Mouse (Mus musculus) intestine, embryonic 15.5 days (tissue): ENCODE data around the gene Tmem63a. TPM values are rescaled to one million over a fixed set of nuclear protein-coding genes. Genes with fewer than 3 reads are reported as not detected.

ENCODE experiments used
- ATAC-seq: fragments of 200-750 bp; cut with Nextera tagmentation; 2 replicates; pipeline ENCODE4 v1.8.0; 2017; ENCODE audit warnings: moderate TSS enrichment, moderate library complexity
- H3K27ac ChIP-seq: fragments of 300-500 bp; sonication (generic); 2 replicates; pipeline ENCODE4 v1.5.1; 2015; ENCODE audit warnings: mild to moderate bottlenecking, inconsistent platforms
- H3K27me3 ChIP-seq: fragments of 300-500 bp; sonication (generic); replicated peaks from 2 replicates; pipeline ENCODE4 v1.6.1; 2015; ENCODE audit warnings: inconsistent platforms
- H3K36me3 ChIP-seq: fragments of 300-500 bp; sonication (generic); 2 replicates; pipeline ENCODE4 v1.6.1; 2015; ENCODE audit warnings: inconsistent platforms
- H3K4me1 ChIP-seq: fragments of 300-500 bp; sonication (generic); replicated peaks from 2 replicates; pipeline ENCODE4 v1.6.1; 2015; ENCODE audit warnings: inconsistent platforms
- H3K4me2 ChIP-seq: fragments of 300-500 bp; sonication (generic); replicated peaks from 2 replicates; pipeline ENCODE4 v1.6.1; 2015; ENCODE audit warnings: mild to moderate bottlenecking, inconsistent platforms
- H3K4me3 ChIP-seq: fragments of 300-500 bp; sonication (generic); replicated peaks from 2 replicates; pipeline ENCODE4 v1.5.1; 2015; ENCODE audit warnings: inconsistent platforms
- H3K9ac ChIP-seq: fragments of 300-500 bp; sonication (generic); 2 replicates; pipeline ENCODE4 v1.6.1; 2015; ENCODE audit warnings: inconsistent platforms
- H3K9me3 ChIP-seq: fragments of 300-500 bp; sonication (generic); 2 replicates; pipeline ENCODE4 v1.6.1; 2016; ENCODE audit warnings: inconsistent platforms
- WGBS: fragments of 180-500 bp; shearing (Covaris S2); methylation state at CpG from one replicate; pipeline ENCODE4 v1.1.7; 2015; 5-methylcytosine and 5-hydroxymethylcytosine counted together
- polyA plus RNA-seq: library from polyadenylated mRNA; unstranded; fragments of >200 nt; fragmentation: Nextera tagmentation; extraction: Ambion mirVana; gene quantifications from 2 replicates; pipeline ENCODE4 v1.2.1, GENCODE M21; 2015

Gene Tmem63a
- polyA plus RNA-seq, 1 experiment from 2014 or later = 15.8 TPM

DNA sequence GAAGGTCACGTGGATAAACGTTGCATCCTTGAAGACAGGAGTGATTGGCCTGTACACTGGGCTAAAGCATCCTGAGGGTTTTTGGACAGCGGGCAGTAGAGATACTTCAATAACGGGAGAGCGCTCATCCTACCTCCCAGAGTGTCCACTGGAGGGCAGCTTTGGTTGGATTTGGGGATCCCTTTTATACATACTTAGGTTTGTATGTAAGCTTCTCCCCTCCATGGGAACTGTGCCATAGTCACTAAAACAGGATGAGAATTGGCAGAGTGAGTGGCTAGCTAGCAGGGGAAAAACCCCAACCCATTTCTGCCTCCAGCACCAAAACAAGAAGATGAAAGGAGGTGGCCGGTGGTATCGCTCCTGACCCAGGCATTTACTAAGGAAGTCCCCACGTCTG lies 31.0 kb upstream of the Tmem63a start:
- Histone ChIP-seq H3K36me3 (peaks cover 14% of the 10 kb centered on the region; the same call in 1 of the 2 replicates), H3K4me3 (no peak overlapping the region), H3K27ac (no peak overlapping the region), H3K4me2 (peak overlapping the region; percentile 35; the same call in 1 of the 2 replicates), H3K27me3 (no peaks in the 10 kb centered on the region), H3K9ac (no peak overlapping the region), H3K9me3 (no peaks in the 10 kb centered on the region), H3K4me1 (0 out of 2 replicates have a peak, but pooled peaks cover 4% of the 10 kb centered on the region)
- ATAC-seq = no peak; the same call in 1 of the 2 replicates
- 58% methylated on average over 8 of the region's 8 CpGs for WGBS

DNA sequence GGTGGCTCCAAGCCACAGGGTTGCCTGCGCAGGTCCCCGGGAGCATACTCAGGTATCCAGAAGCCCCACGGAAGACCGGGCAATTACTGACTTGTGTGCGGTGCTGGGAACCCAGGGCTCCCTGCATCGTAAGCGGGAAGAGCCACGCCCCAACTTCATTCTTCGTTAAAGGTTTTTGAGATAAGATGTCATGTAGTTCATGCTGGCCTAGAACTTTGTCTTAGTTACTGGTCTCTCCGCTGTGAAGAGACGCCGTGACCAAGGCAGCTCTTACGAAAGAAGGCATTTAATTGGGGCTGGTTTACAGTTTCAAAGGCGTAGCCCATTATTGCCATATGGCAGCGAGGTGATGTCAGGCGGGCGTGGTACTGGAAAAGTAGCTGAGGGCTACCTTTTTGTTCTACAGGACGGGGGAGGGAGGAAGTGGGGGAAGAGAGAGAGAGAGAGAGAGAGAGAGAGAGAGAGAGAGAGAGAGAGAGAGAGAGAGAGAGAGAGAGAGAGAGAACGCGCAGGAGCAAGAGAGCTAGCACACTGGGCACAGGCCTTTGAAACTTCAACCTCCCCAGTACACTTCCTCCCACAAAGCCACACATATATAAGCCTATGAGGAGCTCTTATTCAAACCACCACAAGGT lies 30.4 kb upstream of the Tmem63a start:
- Histone ChIP-seq H3K4me1 (0 out of 2 replicates have a peak, but pooled peaks cover 4% of the 10 kb centered on the region), H3K9ac (no peak overlapping the region), H3K27ac (no peak overlapping the region), H3K4me3 (no peak overlapping the region), H3K9me3 (no peaks in the 10 kb centered on the region), H3K36me3 (peaks cover 8% of the 10 kb centered on the region; the same call in 1 of the 2 replicates), H3K27me3 (no peaks in the 10 kb centered on the region), H3K4me2 (peak overlapping the region; percentile 35; the same call in 1 of the 2 replicates)
- 46% methylated on average over 20 of the region's 20 CpGs for WGBS
- peak; percentile 76 for ATAC-seq

GRCm38 (mm10) chr1:180912792-180913191 lies 29.4 kb upstream of the Tmem63a start:
- Histone ChIP-seq H3K9ac (no peak overlapping the region), H3K4me3 (no peak overlapping the region), H3K36me3 (no peaks in the 10 kb centered on the region), H3K27me3 (no peaks in the 10 kb centered on the region), H3K4me1 (0 out of 2 replicates have a peak, but pooled peaks cover 4% of the 10 kb centered on the region), H3K9me3 (no peaks in the 10 kb centered on the region), H3K4me2 (no peak overlapping the region), H3K27ac (no peak overlapping the region)
- no peak for ATAC-seq
- WGBS = 89% methylated on average over 5 of the region's 5 CpGs

DNA sequence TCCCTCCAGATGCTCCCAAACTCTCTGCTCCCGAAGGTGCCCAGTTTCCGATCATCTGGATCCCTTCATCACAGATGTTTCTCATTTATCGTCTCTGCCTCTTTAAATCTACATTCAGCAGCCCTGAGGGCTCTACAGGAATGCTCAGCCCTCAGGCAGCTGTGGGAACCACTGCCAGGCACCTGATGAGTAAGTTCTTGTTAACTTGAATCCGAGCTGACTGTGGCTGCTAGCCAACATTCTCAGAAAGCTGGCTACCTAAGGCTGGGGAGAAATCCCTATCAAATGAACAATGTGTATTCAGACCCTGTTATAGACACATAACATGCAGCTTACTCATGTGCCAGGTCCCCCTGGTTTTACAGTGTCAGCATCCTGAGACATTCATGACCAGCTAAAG lies 28.3 kb upstream of the Tmem63a start:
- Histone ChIP-seq H3K36me3 (no peaks in the 10 kb centered on the region), H3K4me1 (0 out of 2 replicates have a peak, but pooled peaks cover 4% of the 10 kb centered on the region), H3K9ac (no peak overlapping the region), H3K4me3 (no peak overlapping the region), H3K4me2 (no peak overlapping the region), H3K27me3 (no peaks in the 10 kb centered on the region), H3K27ac (no peak overlapping the region), H3K9me3 (no peaks in the 10 kb centered on the region)
- no peak for ATAC-seq
- 51% methylated on average over 4 of the region's 4 CpGs for WGBS

DNA sequence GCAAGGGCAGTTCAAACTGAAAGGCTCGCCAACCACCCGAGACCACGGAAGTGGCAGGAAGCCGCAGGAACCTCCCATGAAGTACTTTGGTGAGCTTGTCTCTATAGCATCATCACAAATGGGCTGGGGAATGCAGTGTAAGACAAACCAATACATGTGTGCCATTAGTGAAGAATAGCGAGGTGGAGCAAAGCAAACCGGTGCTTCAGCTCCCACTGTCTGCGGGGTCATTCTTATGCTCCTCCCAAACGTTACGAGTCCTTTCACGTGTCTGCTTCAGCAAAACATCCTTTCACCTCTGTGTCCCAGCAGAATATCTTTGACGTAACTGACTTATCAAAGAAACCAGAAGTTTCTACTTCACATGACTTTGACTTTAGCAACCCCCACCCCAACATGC lies 25.7 kb upstream of the Tmem63a start:
- H3K27me3 ChIP-seq = no peaks in the 10 kb centered on the region
- ATAC-seq = no peak
- no peak overlapping the region for H3K27ac ChIP-seq
- H3K4me3 ChIP-seq = no peak overlapping the region
- H3K36me3 ChIP-seq = no peaks in the 10 kb centered on the region
- H3K4me1 ChIP-seq = no peaks in the 10 kb centered on the region
- WGBS = 88% methylated on average over 11 of the region's 11 CpGs
- H3K9me3 ChIP-seq = no peaks in the 10 kb centered on the region
- no peak overlapping the region for H3K9ac ChIP-seq
- H3K4me2 ChIP-seq = no peak overlapping the region

GRCm38 (mm10) chr1:180917053-180917452 lies 25.1 kb upstream of the Tmem63a start:
- no peak overlapping the region for H3K4me2 ChIP-seq
- no peak overlapping the region for H3K4me3 ChIP-seq
- WGBS = 12% methylated on average over 1 of the region's 1 CpGs
- H3K27me3 ChIP-seq = no peaks in the 10 kb centered on the region
- no peaks in the 10 kb centered on the region for H3K9me3 ChIP-seq
- ATAC-seq = no peak
- H3K36me3 ChIP-seq = no peaks in the 10 kb centered on the region
- H3K4me1 ChIP-seq = no peaks in the 10 kb centered on the region
- H3K27ac ChIP-seq = no peak overlapping the region
- no peak overlapping the region for H3K9ac ChIP-seq

GRCm38 (mm10) chr1:180919686-180920085 lies 22.5 kb upstream of the Tmem63a start:
- ATAC-seq = no peak
- no peaks in the 10 kb centered on the region for H3K4me1 ChIP-seq
- no peak overlapping the region for H3K4me3 ChIP-seq
- no peak overlapping the region for H3K4me2 ChIP-seq
- no peak overlapping the region for H3K9ac ChIP-seq
- H3K36me3 ChIP-seq = no peaks in the 10 kb centered on the region
- H3K27ac ChIP-seq = no peak overlapping the region
- WGBS = 38% methylated on average over 8 of the region's 8 CpGs
- H3K9me3 ChIP-seq = no peaks in the 10 kb centered on the region
- no peaks in the 10 kb centered on the region for H3K27me3 ChIP-seq

- H3K9me3 ChIP-seq = no peaks in the 10 kb centered on the region
- H3K4me2 ChIP-seq = no peak overlapping the region
- H3K27me3 ChIP-seq = no peaks in the 10 kb centered on the region
- H3K27ac ChIP-seq = no peak overlapping the region
- H3K4me1 ChIP-seq = no peaks in the 10 kb centered on the region
- 67% methylated on average over 6 of the region's 6 CpGs for WGBS
- H3K4me3 ChIP-seq = no peak overlapping the region
- no peak overlapping the region for H3K9ac ChIP-seq
- ATAC-seq = no peak
- H3K36me3 ChIP-seq = no peaks in the 10 kb centered on the region
Observed at GRCm38 (mm10) chr1:180922273-180923048, 19.7 kb upstream of the Tmem63a start.

GRCm38 (mm10) chr1:180924737-180925136 lies 17.4 kb upstream of the Tmem63a start:
- 50% methylated on average over 2 of the region's 2 CpGs for WGBS
- no peak for ATAC-seq

GRCm38 (mm10) chr1:180926286-180926685 lies 15.9 kb upstream of the Tmem63a start:
- 60% methylated on average over 4 of the region's 4 CpGs for WGBS

More at GRCm38 (mm10) chr1:180924737-180925136, 17.4 kb upstream of the Tmem63a start:
- Histone ChIP-seq H3K9me3 (no peaks in the 10 kb centered on the region), H3K27me3 (no peaks in the 10 kb centered on the region), H3K4me2 (no peak overlapping the region), H3K4me3 (no peak overlapping the region), H3K4me1 (no peaks in the 10 kb centered on the region), H3K9ac (no peak overlapping the region), H3K27ac (no peak overlapping the region), H3K36me3 (no peaks in the 10 kb centered on the region)

GRCm38 (mm10) chr1:180929599-180929998 lies 12.5 kb upstream of the Tmem63a start:
- H3K9me3 ChIP-seq = no peaks in the 10 kb centered on the region
- no peak overlapping the region for H3K9ac ChIP-seq
- no peak overlapping the region for H3K27ac ChIP-seq
- ATAC-seq = no peak
- H3K4me2 ChIP-seq = no peak overlapping the region
- WGBS = 29% methylated on average over 2 of the region's 2 CpGs
- peaks cover 11% of the 10 kb centered on the region for H3K27me3 ChIP-seq
- H3K4me3 ChIP-seq = no peak overlapping the region
- H3K36me3 ChIP-seq = no peaks in the 10 kb centered on the region
- no peaks in the 10 kb centered on the region for H3K4me1 ChIP-seq

More at GRCm38 (mm10) chr1:180926286-180926685, 15.9 kb upstream of the Tmem63a start:
- ATAC-seq = no peak
- Histone ChIP-seq H3K4me2 (no peak overlapping the region), H3K27me3 (no peaks in the 10 kb centered on the region), H3K36me3 (no peaks in the 10 kb centered on the region), H3K4me3 (no peak overlapping the region), H3K9ac (no peak overlapping the region), H3K4me1 (no peaks in the 10 kb centered on the region), H3K9me3 (no peaks in the 10 kb centered on the region), H3K27ac (no peak overlapping the region)

DNA sequence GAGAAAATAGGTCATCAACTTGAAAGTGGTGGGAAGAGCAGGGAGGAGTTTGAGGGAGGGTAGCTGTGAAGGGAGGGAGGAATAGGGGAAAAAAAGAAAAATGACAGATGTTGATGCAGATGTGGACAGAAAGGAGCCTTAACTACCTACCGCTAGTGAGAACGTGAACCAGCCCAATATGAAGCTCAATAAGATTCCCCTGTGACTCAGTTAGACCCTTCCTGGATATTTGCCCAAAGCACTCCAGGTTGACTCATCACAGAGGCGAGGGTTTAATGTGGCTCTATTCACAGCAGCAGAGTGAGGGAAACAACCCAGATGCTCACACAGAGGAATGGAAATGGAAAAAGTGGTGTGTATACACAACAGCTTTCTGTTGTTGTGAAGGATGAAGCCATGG lies 11.0 kb upstream of the Tmem63a start:
- Histone ChIP-seq H3K27ac (no peak overlapping the region), H3K36me3 (no peaks in the 10 kb centered on the region), H3K9ac (no peak overlapping the region), H3K4me3 (no peak overlapping the region), H3K27me3 (peaks cover 24% of the 10 kb centered on the region), H3K4me1 (no peaks in the 10 kb centered on the region), H3K9me3 (no peaks in the 10 kb centered on the region), H3K4me2 (no peak overlapping the region)
- 64% methylated on average over 3 of the region's 3 CpGs for WGBS
- no peak for ATAC-seq
